Mouse (Mus musculus) thymus, postnatal 10 days (tissue): ENCODE results near the gene 1700001L19Rik.
"Not testable (repeated sequence)": the region's sequence is repeated elsewhere in the genome, so short reads cannot be mapped to it uniquely, and the experiment has no call there.

Experiments used
- DNase-seq, 2 experiments: peaks; one replicate each; pipeline ENCODE4 v3.0.0; 2021; ENCODE audit warnings: low spot score in 2 of 2

1700001L19Rik gene

GRCm38 (mm10) chr13:68597199-68597598, at the start of gene 1700001L19Rik:
Gene 1700001L19Rik (plus strand): TSS chr13:68597421.
- DNase-seq = no peak

- DNase-seq = not testable (repeated sequence)
These were observed 43.8 kb upstream of the 1700001L19Rik start for GRCm38 (mm10) chr13:68553391-68553790.

- no peak for DNase-seq
These were observed 29.1 kb upstream of the 1700001L19Rik start for GRCm38 (mm10) chr13:68568110-68568509.

GRCm38 (mm10) chr13:68568548-68568947, 28.7 kb upstream of the 1700001L19Rik start:
- DNase-seq = no peak

GRCm38 (mm10) chr13:68569589-68570336, 27.5 kb upstream of the 1700001L19Rik start:
- DNase-seq = peak in 1 of 2 experiments; percentile 37

- no peak for DNase-seq
These were observed 25.0 kb upstream of the 1700001L19Rik start for GRCm38 (mm10) chr13:68572247-68572646.

- DNase-seq = no peak
These were observed 24.0 kb upstream of the 1700001L19Rik start for GRCm38 (mm10) chr13:68572966-68573913.

DNA sequence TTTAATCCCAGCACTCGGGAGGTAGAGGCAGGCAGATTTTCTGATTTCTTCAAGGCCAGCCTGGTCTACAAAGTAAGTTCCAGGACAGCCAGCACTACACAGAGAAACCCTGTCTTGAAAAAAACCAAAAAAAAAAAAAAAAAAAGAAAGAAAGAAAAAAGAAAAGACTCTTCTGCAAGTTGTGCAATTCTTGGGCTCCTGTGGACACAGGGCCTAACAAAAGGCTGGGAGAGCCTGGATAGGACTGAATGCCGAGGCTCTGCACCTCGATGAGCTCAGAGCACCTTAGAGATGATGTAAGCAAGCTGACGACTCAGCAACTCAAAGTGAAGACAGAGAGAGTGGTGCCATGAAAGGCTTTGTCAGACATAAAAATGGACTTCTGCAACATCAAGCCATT, 22.8 kb upstream of the 1700001L19Rik start:
- no peak for DNase-seq

DNA sequence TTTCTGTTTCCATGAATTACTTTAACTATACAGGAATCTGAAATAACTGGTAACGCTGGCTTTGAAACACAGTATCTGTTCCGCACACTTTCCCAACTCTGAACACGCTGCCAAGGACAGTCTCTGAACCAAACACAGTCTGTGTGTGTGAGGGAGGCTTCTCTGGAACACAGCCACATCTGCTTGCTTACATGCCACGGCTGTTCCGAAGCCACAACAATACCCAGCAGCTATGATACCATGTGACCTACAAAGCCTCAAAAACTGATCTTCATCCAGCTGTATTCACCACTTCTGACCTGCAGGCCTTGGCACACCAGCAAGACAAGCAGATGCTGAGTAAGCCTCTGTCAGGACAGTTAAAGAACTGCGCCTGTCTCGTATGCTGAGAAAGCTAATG, 19.3 kb upstream of the 1700001L19Rik start:
- DNase-seq = no peak

- DNase-seq = no peak
These were observed 16.0 kb upstream of the 1700001L19Rik start for GRCm38 (mm10) chr13:68581086-68581740.

DNA sequence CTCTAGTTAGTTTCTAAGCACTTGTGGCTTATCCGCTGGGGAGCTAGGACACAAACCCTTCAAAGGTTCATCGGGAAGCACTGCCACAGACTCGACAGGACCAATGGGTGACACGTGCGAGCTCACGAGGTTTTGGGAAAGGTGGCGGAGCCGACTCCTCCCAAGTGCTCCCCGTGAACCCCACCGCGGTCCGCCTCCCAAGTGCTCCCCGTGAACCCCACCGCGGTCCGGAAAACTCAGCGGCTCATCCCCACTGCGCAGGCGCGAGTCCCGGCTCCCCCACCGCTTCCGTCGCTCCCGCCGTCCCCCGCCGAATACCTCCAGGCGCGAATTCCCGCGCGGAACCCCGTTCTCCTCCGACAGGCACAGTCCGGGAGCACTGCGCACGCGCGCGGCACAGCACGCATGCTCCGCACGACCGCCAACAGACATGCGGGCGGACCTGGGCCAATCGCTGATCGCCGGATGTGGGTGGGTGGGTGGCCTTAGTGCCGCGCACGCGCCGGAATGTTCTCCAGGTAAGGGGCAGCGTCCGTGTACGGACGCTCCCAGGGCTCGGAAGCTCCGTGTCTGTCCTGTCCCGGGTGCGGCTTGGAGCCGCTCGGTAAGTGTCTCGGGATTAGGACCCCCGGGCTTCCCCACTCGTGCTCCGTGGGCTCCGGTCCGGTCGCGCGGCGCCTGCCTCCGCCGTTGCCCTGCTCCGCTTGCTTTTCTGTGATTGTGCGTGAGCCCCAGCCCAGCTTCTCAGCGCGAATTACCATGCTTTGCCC, 15.3 kb upstream of the 1700001L19Rik start, which contains the start of the genes Mtrr and Fastkd3:
TSS of gene Mtrr (minus strand) at position 403 of the 770 bp plus-strand sequence.
TSS of gene Fastkd3 (plus strand) at position 488 of the 770 bp plus-strand sequence.
- peak; percentile 92 to 95 for DNase-seq

DNA sequence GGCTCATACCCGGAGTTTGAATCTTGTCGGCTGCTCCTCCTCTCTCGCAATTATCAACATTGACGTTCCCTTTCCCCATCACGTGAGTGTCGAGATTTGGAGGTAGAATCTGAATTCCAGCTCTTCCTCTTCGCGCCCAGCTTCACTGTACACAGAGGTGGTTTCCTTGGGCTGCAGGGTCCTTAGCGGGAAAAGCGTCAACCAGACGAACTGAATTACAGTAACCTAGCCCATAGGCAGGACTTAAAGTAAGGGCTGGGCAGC, 14.8 kb upstream of the 1700001L19Rik start:
- DNase-seq = peak in 1 of 2 experiments; percentile 6

DNA sequence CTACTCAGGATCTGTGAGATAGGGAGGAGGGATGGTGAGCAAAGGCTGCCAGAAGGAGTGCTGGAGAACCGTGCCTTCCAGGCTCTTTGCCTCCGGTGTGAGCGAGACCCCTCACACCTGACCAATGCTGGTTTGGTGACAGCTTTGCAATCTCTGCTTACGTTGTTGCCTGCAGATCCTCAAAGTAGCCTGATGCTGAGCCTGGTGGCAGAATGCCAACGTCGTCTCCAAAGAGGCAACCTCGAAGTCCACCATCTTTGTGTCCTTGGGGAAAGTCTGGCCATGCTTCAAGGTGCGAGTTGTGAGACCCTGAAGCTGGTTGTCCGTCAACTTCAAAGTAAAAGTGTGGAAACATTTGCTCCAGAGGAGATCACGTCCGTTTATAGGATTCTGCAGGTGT, 13.3 kb upstream of the 1700001L19Rik start:
- no peak for DNase-seq

- no peak for DNase-seq
These were observed 11.8 kb upstream of the 1700001L19Rik start for GRCm38 (mm10) chr13:68585441-68585840.

- no peak for DNase-seq
These were observed 8.9 kb upstream of the 1700001L19Rik start for GRCm38 (mm10) chr13:68588352-68588751.

- DNase-seq = no peak
These were observed 3.4 kb upstream of the 1700001L19Rik start for GRCm38 (mm10) chr13:68593797-68594196.

- DNase-seq = no peak
These were observed 446 bp downstream of the 1700001L19Rik start for GRCm38 (mm10) chr13:68597667-68598066.

DNA sequence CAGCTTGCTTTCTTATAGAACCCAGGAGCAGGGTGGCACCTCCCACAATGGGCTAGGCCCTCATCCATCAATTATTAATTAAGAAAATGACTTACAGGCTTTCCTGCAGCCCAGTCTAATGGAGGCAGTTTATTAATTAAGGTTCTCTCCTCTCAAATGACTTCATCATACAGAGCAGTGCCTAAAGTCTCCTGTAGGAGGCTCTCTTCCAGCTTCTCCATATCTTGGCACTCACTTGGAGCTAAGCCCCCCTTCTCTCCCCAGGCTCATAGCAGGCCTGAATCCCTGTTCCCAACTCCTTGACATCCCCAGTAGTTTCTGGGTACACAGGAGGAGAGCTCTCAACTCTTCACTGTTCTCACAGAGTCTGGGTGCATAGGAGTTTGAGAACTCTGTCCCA, 1.7 kb downstream of the 1700001L19Rik start:
- DNase-seq = no peak

DNA sequence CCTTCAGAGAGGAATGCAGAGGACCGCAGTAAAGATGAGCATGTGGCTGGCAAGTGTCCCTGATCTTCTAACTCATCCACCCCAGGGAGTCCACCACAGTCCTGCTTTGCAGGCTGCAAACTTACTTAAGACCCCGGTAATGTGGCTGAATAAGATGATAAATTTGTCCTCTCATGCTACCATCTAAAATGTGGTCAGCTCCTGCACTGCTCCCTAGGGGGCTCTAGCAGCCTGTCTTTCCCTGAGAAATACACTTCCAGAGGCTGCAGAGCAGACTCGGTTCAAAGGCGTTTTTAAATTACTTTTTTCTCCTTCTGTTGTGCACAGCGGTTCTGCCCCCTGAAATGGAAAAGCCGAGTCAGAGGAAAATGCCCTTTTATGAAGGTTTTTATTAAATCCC, 4.0 kb downstream of the 1700001L19Rik start:
- DNase-seq = no peak

DNA sequence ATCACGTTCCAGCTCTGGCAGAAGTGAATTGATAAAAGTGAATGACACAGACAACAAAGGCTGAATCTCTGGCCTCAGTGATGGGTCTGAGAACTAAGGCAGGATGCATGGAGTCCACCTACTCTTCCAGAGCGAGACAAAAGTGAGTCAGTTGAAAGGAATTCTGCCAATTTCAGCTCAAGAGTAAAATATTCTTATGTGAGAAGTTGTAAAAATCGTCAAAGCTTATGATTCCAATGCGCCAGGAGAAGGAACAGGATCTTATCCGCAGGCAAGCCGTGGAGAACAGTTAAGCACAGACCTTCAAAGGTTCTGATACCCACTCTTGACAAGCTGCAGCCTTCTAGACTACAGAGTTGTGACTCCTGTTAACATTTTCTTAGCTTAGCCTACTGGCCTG, 5.9 kb downstream of the 1700001L19Rik start:
- no peak for DNase-seq

DNA sequence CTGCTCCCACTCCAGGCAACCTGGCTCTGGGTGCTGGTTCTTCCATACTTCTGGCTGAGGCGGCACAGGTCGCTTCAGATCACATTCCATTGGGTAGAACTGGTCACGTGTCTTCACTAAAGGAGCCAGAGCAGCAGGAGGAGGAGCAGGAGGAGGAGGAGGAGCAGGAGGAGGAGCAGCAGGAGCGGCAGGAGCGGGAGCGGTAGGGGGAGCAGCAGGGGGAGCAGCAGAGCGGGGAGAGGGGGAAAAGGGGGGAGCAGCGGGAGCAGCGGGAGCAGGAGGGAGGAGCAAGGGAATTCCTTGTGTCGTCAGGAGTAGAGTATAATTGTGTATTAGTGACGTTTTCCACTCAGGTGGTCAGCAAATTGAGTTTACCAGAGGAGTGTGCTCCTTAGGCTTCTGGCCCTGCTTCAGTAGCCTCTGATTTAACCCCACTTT, 8.5 kb downstream of the 1700001L19Rik start:
- no peak for DNase-seq
